Comparison of ENCODE assay signal across 8 mouse cellular contexts in the genomic region with DNA sequence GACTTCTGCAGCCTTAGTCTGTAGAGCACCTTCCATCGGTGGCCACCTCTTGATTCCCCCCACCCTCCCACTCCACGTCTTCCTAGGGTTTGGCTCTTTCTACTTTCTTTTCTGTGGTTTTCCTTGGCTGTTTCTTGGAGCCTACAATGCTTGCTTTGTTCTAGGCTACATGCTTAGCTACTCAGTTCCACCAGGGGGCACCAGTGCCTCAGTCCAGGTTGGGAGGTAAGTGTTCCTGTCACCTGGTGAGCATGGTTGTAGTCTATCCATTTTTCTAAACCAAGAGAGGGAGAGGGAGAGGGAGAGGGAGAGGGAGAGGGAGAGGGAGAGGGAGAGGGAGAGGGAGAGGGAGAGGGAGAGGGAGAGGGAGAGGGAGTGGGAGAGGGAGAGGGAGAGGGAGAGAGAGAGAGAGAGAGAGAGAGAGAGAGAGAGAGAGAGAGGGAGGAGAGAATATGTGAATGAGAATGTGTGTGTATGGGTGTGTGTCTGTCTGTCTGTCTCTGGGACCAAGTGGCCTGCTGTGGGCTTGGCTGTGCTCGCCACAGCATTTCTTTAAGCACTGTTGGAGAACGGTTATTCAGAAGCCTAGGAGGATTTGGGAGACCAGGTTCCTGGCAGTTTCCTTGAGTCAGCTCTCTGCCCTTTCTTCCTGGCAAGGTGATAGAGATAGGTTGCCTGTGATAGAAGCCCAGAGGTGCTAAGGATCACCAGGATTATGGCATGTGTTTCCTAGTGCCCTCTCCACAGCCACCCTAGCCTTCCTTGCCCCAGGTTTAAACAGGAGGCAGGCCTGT. TPM values are rescaled to one million over a fixed set of nuclear protein-coding genes. Genes with fewer than 3 reads are reported as not detected.
DNase-seq lines count a peak whose midpoint lies in the region; ATAC-seq lines count a peak whose summit lies in the region.

No protein-coding gene starts in this region.

- no peak for ATAC-seq in liver, embryonic 12.5 days
- peak; percentile 42; the same call in 1 of the 2 replicates for ATAC-seq in forebrain, embryonic 15.5 days (replicated peaks)
- peak; percentile 58 for ATAC-seq in intestine, embryonic 15.5 days
- ATAC-seq in limb, embryonic 11.5 days (ENCODE audit: insufficient number of reproducible peaks, low FRiP score, low TSS enrichment, low read depth): peak; percentile 61; the same call in 1 of the 2 replicates
- ATAC-seq in stomach, embryonic 16.5 days (ENCODE audit: insufficient read depth, low FRiP score): peak; percentile 23; the same call in 1 of the 2 replicates

- peak; percentile 72 for DNase-seq in liver
- peak; percentile 87 for DNase-seq in cerebellum, adult 11-12 months
- DNase-seq in limb, embryonic 11.5 days (ENCODE audit: low spot score): peak; percentile 88
- peak; percentile 90 for DNase-seq in naive thymus-derived CD4-positive, alpha-beta T cell, adult 2 months (ENCODE audit: low read depth)

- H3K4me1 ChIP-seq in liver, embryonic 12.5 days: no peaks in the 10 kb centered on the region
- H3K4me1 ChIP-seq in forebrain, embryonic 15.5 days: peaks cover 19% of the 10 kb centered on the region
- peaks cover 1% of the 10 kb centered on the region; the same call in 1 of the 2 replicates for H3K4me1 ChIP-seq in intestine, embryonic 15.5 days (replicated peaks)
- H3K4me1 ChIP-seq in limb, embryonic 11.5 days (ENCODE audit: control insufficient read depth, insufficient read depth, low read length): 0 out of 2 replicates have a peak, but pooled peaks cover under 1% of the 10 kb centered on the region
- no peaks in the 10 kb centered on the region for H3K4me1 ChIP-seq in stomach, embryonic 16.5 days (ENCODE audit: control insufficient read depth, insufficient read depth, low read length)

- WGBS in liver, embryonic 12.5 days (ENCODE audit: insufficient replicate concordance): 46% methylated on average over 4 of the region's 4 CpGs
- 37% methylated on average over 4 of the region's 4 CpGs for WGBS in forebrain, embryonic 15.5 days
- WGBS in intestine, embryonic 15.5 days: 50% methylated on average over 4 of the region's 4 CpGs
- WGBS in limb, embryonic 11.5 days: 55% methylated on average over 4 of the region's 4 CpGs
- WGBS in stomach, embryonic 16.5 days: 36% methylated on average over 4 of the region's 4 CpGs

- H3K9ac ChIP-seq in liver, embryonic 12.5 days: no peak overlapping the region
- H3K9ac ChIP-seq in forebrain, embryonic 15.5 days (replicated peaks): no peak overlapping the region
- no peak overlapping the region for H3K9ac ChIP-seq in intestine, embryonic 15.5 days
- H3K9ac ChIP-seq in limb, embryonic 11.5 days (ENCODE audit: low read length): no peak overlapping the region
- no peak overlapping the region for H3K9ac ChIP-seq in stomach, embryonic 16.5 days (ENCODE audit: low read length)

- peaks cover 46% of the 10 kb centered on the region for H3K36me3 ChIP-seq in liver, embryonic 12.5 days
- peaks cover 35% of the 10 kb centered on the region for H3K36me3 ChIP-seq in forebrain, embryonic 15.5 days
- peaks cover 30% of the 10 kb centered on the region for H3K36me3 ChIP-seq in intestine, embryonic 15.5 days
- H3K36me3 ChIP-seq in limb, embryonic 11.5 days (ENCODE audit: control insufficient read depth, insufficient read depth, low read length): peaks cover 17% of the 10 kb centered on the region
- peaks cover 30% of the 10 kb centered on the region for H3K36me3 ChIP-seq in stomach, embryonic 16.5 days (ENCODE audit: control insufficient read depth, insufficient read depth, low read length)

- no peak overlapping the region for H3K4me2 ChIP-seq in liver, embryonic 12.5 days
- no peak overlapping the region for H3K4me2 ChIP-seq in forebrain, embryonic 15.5 days (replicated peaks)
- H3K4me2 ChIP-seq in intestine, embryonic 15.5 days (replicated peaks): no peak overlapping the region
- no peak overlapping the region for H3K4me2 ChIP-seq in limb, embryonic 11.5 days (ENCODE audit: low read depth, severe bottlenecking)
- no peak overlapping the region for H3K4me2 ChIP-seq in stomach, embryonic 16.5 days (ENCODE audit: low read depth, low read length)

- H3K9me3 ChIP-seq in liver, embryonic 12.5 days (replicated peaks): no peaks in the 10 kb centered on the region
- no peaks in the 10 kb centered on the region for H3K9me3 ChIP-seq in forebrain, embryonic 15.5 days
- H3K9me3 ChIP-seq in intestine, embryonic 15.5 days: no peaks in the 10 kb centered on the region
- no peaks in the 10 kb centered on the region for H3K9me3 ChIP-seq in limb, embryonic 11.5 days (ENCODE audit: control insufficient read depth, low read length)
- H3K9me3 ChIP-seq in stomach, embryonic 16.5 days (replicated peaks; ENCODE audit: control insufficient read depth, low read length): no peaks in the 10 kb centered on the region

- H3K27ac ChIP-seq in liver, embryonic 12.5 days: no peak overlapping the region
- peak overlapping the region; percentile 56 for H3K27ac ChIP-seq in forebrain, embryonic 15.5 days (replicated peaks)
- no peak overlapping the region for H3K27ac ChIP-seq in intestine, embryonic 15.5 days
- no peak overlapping the region for H3K27ac ChIP-seq in limb, embryonic 11.5 days (replicated peaks; ENCODE audit: low read depth, low read length)
- H3K27ac ChIP-seq in stomach, embryonic 16.5 days (ENCODE audit: low read length): no peak overlapping the region

- no peak overlapping the region for H3K4me3 ChIP-seq in liver, embryonic 12.5 days
- H3K4me3 ChIP-seq in forebrain, embryonic 15.5 days: no peak overlapping the region
- H3K4me3 ChIP-seq in intestine, embryonic 15.5 days (replicated peaks): no peak overlapping the region
- H3K4me3 ChIP-seq in limb, embryonic 11.5 days (ENCODE audit: low read depth, low read length): no peak overlapping the region
- no peak overlapping the region for H3K4me3 ChIP-seq in stomach, embryonic 16.5 days (replicated peaks; ENCODE audit: low read length)

- no peaks in the 10 kb centered on the region for H3K27me3 ChIP-seq in liver, embryonic 12.5 days (replicated peaks)
- H3K27me3 ChIP-seq in forebrain, embryonic 15.5 days: no peaks in the 10 kb centered on the region
- no peaks in the 10 kb centered on the region for H3K27me3 ChIP-seq in intestine, embryonic 15.5 days (replicated peaks)
- H3K27me3 ChIP-seq in limb, embryonic 11.5 days (ENCODE audit: control insufficient read depth, insufficient read depth, low read length): no peaks in the 10 kb centered on the region
- no peaks in the 10 kb centered on the region for H3K27me3 ChIP-seq in stomach, embryonic 16.5 days (ENCODE audit: control insufficient read depth, insufficient read depth, low read length)

RNA-seq across cellular contexts. Expression of gene Cd5, which starts 23.9 kb away (rescaled TPM):
- polyA plus RNA-seq in liver, embryonic 12.5 days (2016; fragmentation: Nextera tagmentation; extraction: Ambion mirVana): 0.24 TPM in 1 of 2 replicates, not detected in the other
- polyA plus RNA-seq in forebrain, embryonic 15.5 days (2015; fragmentation: Nextera tagmentation; extraction: Ambion mirVana): 0.22 and 0.26 TPM in 2 replicates
- 0.10 and 0.13 TPM in 2 replicates for polyA plus RNA-seq in intestine, embryonic 15.5 days (2015; fragmentation: Nextera tagmentation; extraction: Ambion mirVana)
- not detected in 2 replicates for polyA plus RNA-seq in limb, embryonic 11.5 days (2014; fragmentation: Nextera tagmentation; extraction: Ambion mirVana)
- 3.3 and 3.8 TPM in 2 replicates for polyA plus RNA-seq in stomach, embryonic 16.5 days (2015; fragmentation: Nextera tagmentation; extraction: Ambion mirVana)

RNA-seq across cellular contexts. Expression of gene Vps37c, which starts 26.3 kb away (rescaled TPM):
- 14.5 and 14.8 TPM in 2 replicates for polyA plus RNA-seq in liver, embryonic 12.5 days (2016; fragmentation: Nextera tagmentation; extraction: Ambion mirVana)
- polyA plus RNA-seq in forebrain, embryonic 15.5 days (2015; fragmentation: Nextera tagmentation; extraction: Ambion mirVana): 39.3 and 41.1 TPM in 2 replicates
- polyA plus RNA-seq in intestine, embryonic 15.5 days (2015; fragmentation: Nextera tagmentation; extraction: Ambion mirVana): 28.1 and 28.7 TPM in 2 replicates
- polyA plus RNA-seq in limb, embryonic 11.5 days (2014; fragmentation: Nextera tagmentation; extraction: Ambion mirVana): 29.7 and 33.4 TPM in 2 replicates
- 48.7 and 60.3 TPM in 2 replicates for polyA plus RNA-seq in stomach, embryonic 16.5 days (2015; fragmentation: Nextera tagmentation; extraction: Ambion mirVana)

RNA-seq across cellular contexts. Expression of gene Pga5, which starts 37.0 kb away (rescaled TPM):
- 0.08 TPM in 1 of 2 replicates, not detected in the other for polyA plus RNA-seq in liver, embryonic 12.5 days (2016; fragmentation: Nextera tagmentation; extraction: Ambion mirVana)
- not detected in 2 replicates for polyA plus RNA-seq in forebrain, embryonic 15.5 days (2015; fragmentation: Nextera tagmentation; extraction: Ambion mirVana)
- 0.39 and 0.61 TPM in 2 replicates for polyA plus RNA-seq in intestine, embryonic 15.5 days (2015; fragmentation: Nextera tagmentation; extraction: Ambion mirVana)
- not detected in 2 replicates for polyA plus RNA-seq in limb, embryonic 11.5 days (2014; fragmentation: Nextera tagmentation; extraction: Ambion mirVana)
- 139 and 218 TPM in 2 replicates for polyA plus RNA-seq in stomach, embryonic 16.5 days (2015; fragmentation: Nextera tagmentation; extraction: Ambion mirVana)

Comparison
In these comparisons a context has a peak if more than half of its experiments do, and no peak if none do; other contexts are left out.
1. RNA of gene Pga5, which starts 37.0 kb away (polyA plus RNA-seq): 139 to 218 TPM in stomach, embryonic 16.5 days; 0.39 to 0.61 TPM in intestine, embryonic 15.5 days, 0.08 TPM in liver, embryonic 12.5 days, not detected in forebrain, embryonic 15.5 days and not detected in limb, embryonic 11.5 days; every median in the first group is over 10 times any median in the second.
2. Peak in every context shown above with its lines, with median percentiles within 50 percentile points of each other: DNase-seq.